Mouse (Mus musculus): ENCODE measurements around the gene Palm.

Gene Palm

DNA sequence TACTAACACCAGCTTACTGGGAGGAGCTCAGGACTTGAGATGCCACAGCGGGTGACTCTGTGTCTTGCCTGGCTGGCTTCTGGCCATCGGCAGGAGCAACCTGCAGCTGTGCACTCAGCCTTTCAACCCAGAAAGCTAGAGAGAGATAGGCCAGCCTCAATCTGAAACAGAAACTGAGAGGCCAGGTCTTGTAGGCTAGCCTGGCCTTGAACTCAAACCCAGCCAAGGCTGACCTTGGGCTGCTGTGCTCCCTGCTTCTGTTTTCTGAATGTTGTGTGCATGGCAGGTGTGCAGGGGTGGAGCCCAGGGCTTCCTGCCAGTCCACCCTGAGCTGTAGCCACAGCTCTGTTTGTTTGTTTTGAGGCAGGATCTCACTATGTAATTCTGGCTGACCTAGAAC lies 20.2 kb upstream of the Palm start:
- DNase-seq, result no peak

- DNase-seq, result no peak
Measured at GRCm38 (mm10) chr10:79774486-79775279, 18.7 kb upstream of the Palm start.

GRCm38 (mm10) chr10:79777103-79777531 lies 16.3 kb upstream of the Palm start, which contains the start of gene Fstl3:
Gene Fstl3 (plus strand): TSS chr10:79777272.
- DNase-seq, result peak; percentile 65 to 74

DNA sequence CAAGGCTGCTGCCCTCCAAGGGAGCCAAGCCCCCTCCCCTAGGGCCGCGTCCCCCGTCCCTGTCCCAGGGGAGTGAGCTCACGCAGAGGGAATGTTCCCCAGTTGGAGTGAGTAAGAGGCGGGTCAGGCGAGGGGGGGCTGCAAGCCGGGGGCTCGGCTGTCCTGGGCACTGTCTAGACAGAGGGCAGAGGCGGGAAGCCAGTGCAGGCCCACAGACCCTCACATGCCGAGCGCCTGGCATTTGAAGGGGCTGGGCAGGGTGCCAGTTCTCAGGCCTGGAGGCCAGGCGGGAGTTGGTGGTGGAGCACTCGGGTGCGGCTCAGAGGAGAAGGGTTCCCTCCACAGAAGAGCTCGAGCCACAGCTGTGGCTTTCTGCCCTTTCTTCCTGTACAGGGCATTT lies 15.4 kb upstream of the Palm start:
- DNase-seq, result peak; percentile 78 to 84

DNA sequence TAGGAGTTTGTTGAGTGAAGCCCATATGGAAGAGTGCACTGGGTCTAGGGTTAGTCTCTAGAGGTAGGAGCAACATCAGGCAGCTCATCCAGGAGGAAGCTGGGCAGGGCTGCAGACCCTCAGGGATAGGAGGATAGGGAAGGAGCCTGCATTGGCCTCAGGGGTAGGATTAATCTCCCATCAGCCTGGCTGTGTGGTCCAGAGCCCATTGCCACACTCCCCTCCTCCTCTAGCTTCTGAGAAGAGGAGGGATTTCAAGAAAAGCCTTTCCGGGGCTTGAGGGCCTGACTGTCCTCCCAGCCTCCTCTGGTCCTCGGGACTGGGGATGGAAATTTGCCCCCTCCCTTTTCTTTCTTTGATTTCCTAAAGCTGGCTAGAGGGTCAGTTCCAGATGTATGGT lies 14.2 kb upstream of the Palm start:
- DNase-seq, result no peak

DNA sequence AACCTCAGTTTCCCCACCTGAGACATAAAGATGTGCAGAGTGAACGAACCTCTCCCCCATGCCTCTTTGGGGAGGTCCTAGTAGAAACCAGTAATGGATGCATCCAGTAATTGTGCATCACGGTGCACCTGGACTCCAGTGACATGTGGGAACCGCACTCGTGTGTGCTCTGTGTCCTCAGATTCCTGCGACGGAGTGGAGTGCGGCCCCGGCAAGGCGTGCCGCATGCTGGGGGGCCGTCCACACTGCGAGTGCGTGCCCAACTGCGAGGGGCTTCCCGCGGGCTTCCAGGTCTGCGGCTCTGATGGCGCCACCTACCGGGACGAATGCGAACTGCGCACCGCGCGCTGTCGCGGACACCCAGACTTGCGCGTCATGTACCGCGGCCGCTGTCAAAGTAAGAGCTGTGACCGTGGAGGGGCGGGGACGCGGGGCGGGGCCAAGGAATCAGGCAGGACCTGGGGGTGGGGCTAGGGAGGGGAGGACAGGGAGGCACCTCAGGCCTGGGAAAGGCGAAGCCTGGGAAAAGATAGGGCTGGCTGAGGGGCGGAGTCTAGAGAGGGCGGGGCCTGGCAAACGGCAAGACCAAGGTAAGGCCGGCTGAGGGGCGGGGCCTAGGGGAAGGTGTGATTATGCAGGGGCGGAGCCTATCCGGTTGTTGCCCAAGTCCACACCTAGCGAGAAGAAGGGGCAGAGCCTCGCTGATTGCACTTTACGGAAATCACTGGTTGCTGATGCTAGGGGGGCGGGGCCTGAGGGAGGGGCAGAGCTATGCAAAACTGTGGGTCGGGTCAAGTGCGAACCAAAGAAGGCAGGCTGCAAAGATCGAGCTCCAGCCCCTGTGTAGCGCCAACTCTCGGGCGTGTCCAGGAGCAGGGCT lies 13.3 kb upstream of the Palm start:
- peak; percentile 99 for DNase-seq

DNA sequence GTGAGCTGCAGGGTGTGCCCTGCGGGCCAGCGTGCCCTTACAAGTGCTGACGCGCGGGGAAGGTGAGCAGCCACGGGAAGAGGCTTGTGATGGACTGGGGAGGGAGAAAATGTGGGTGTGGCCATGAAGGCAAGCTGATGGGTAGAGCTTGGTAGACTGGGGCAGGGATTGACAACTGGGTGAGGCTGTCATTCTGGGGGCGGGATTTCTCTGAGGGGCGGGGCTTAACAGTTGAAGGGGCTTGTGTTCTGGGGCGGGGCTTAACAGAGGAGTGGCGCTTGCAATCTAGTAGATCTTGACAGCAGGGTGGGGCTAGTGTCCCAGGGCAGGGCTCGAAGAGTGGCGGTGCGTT lies 12.7 kb upstream of the Palm start:
- DNase-seq, result peak; percentile 85 to 89

GRCm38 (mm10) chr10:79781139-79781538 lies 12.2 kb upstream of the Palm start:
- DNase-seq, result no peak

DNA sequence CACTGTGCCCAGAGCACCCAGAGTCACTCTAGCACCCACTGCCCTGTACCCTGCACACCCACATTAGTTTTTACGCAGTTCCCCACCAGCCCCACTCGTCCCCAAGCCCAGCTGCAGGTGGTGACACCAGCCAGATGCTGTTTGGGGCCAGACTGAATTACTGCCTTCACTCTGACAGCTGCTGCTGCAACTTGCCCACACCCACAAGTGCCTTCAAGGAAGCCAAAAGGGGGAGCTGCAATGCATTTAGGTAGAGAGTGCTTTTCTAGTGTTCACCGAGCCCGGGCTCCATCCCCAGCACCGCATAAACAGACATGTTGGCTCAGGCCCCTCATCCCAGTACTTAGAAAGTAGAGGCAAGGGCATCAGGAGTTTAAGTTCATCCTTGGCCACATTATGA lies 11.4 kb upstream of the Palm start:
- DNase-seq, result no peak

DNA sequence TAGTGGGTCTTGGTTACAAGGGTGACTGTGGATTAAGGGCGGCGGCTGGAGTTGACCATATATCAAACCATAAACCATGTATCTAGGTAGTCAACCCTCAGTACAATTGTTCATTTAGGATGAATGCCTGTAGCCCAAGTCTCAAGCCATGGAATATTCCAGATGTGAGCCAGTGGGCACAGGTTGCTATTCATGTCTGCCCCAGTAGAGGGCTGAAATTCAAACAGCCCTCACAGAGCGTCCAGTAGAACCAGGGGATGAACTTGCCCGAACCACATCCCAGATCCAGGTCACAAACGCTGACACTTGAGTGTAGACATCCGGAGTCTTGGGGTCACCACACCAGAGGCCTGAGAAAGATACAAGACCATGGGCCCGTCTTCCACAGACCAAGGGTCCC lies 10.3 kb upstream of the Palm start:
- peak; percentile 58 to 65 for DNase-seq

GRCm38 (mm10) chr10:79783920-79784800 lies 9.2 kb upstream of the Palm start:
- peak; percentile 73 to 78 for DNase-seq

DNA sequence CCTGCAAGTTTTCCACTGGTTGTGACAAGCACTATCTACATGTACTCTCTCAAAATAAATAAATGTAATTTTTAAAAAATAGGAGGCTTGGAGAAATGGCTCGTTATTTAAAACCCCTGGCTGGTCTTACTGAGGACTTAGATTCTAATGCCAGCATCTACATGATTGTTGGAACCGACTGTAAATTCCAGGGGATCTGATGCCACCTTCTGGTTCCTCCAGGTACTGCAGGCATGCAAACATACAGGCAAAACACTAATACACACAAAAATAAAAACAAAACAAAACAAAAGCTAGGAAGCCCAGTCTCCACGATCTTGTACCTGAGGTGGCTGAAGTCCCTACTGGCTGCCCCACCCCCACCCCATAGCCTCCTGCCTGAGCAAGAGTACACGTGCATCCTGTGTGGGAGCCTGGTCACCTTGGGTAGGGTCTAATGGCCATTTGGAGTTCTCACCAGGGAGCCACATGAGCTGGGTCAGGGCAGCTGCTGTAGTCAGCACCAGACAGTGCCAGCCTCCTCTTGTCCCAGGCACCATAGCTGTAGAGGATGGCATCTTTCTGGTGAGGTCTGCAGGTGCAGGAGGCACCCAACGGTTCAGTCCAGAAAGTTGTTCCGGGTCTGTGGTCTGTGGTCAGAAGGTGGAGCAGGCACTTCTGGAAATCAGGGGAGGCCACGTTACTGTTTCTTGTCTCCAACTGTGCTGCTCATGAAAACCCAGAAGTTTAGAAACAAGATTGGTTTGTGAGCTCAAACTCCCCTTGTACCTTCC lies 4.8 kb upstream of the Palm start:
- DNase-seq, result peak; percentile 90 to 92

DNA sequence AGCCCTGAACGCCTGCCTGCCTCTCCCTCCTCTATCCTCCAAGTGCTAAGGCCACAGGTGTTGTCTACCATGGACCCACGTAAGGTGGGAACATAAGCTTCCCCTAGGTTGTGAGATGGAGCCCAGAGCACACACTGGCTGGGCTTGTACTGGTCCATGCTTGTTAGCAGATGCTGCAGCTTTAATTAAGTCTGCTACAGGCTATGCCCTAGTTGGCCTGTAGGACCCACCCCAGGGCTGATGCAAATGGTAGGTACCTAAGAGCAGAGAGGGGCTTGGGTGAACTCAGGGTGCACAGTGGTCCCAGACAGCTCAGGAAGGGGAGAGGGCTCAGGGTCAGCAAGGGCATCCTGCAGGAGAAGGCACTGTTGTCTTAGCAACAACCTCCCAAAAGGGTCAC lies 3.8 kb upstream of the Palm start:
- DNase-seq, result no peak

- no peak for DNase-seq
Measured at GRCm38 (mm10) chr10:79790861-79791260, 2.5 kb upstream of the Palm start, which contains the start of gene Prss57. Gene Prss57 (minus strand): TSS chr10:79790961.

DNA sequence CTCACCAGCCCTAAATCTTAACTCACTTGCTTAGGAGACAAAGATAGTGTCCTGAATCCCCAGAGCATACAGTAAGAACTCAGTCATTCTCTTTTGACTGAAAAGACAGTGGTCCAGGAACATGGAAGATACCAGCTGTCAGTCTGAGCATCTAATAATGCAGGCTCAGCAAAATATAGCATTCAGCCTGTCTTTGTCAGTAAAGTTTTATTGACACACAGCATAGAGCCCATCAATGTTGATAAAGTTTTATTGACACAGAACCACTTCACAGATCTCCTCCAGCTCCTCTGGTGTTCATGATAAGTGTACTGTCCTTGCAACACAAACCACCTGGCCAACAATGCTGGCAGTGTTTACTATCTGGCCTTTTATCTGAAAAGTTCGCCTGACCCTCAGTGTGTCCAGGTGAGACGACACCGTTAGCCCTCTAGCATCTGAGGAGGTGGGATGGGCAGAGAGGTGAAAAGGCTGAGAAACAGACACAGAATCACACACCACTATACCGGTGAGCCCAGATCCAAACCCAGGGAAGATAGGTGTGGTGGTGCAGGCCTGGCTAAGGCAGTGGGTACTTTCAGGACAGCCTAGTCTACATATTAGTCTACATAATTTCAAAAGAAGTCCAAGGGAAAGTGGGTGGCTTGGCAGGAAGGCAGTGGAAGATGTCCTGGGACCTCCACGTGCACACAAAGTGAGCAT lies 882 bp upstream of the Palm start:
- DNase-seq, result no peak

DNA sequence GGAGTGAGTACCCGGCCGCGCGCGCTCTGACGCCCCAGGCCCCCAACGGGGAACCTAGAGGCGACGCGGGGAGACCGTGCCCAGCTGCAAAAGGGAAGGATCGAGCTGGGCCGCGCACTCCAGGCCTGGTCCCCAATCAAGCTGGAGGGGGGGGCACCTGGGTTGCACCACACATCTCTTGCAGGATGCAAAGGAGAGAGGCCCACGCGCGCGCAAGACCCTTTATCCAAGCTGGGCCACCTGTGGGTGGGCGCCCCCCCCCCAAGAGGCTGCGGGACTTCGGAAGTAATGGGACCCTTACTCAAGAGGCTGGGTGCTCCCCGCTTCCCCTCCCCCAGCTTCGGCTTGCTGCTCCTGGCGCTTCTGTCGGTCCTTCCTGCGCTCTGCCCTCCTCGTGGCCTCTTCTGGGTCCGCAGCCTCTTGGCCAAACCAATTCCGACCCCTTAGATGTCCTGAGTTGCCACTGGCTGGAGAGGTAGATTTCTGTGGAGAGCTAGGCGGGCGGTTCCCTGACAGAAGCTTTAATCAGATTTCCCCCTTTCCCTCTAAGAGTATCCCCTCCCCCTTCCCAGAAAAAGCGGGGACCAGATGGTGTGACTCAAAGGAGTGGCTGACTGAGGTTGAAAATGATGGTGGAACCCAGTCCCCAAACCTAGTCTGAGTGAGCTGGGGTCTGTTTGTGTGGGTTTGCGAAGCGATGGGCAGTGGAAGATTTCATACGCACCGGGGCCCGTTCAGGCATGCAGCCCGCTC lies 542 bp downstream of the Palm start:
- DNase-seq, result peak in 1 of 2 experiments; percentile 67

GRCm38 (mm10) chr10:79794491-79794931 lies 1.1 kb downstream of the Palm start:
- DNase-seq, result peak; percentile 76 to 86

GRCm38 (mm10) chr10:79795905-79796304 lies 2.5 kb downstream of the Palm start:
- no peak for DNase-seq

DNA sequence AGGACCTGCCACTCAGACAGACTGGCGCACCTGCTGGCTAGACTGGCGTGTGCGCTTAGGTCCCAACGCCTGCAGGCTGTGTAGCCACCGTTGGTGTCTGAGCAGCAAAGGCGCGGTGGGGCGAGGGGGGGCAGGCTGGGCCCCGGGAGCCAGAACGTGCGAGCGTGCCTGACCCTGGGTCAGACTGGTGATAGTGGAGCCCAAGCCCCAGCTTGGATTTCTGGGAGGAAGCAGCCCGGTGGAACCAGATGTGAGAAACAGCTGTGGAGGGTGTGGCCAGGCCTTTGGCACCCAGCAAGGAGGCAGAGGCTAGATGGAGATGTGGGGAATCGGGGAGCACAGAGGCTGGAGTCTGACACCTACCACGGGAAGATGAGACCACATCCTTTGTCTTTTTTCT lies 4.0 kb downstream of the Palm start:
- DNase-seq, result peak in 1 of 2 experiments; percentile 60

GRCm38 (mm10) chr10:79798289-79798928 lies 5.0 kb downstream of the Palm start:
- DNase-seq, result peak in 1 of 2 experiments; percentile 71
